Mouse (Mus musculus): Measurements from ENCODE around the gene Dmap1. TPM values are rescaled to one million over a fixed set of nuclear protein-coding genes. Genes with fewer than 3 reads are reported as not detected.

Dmap1 gene
- polyA plus RNA-seq, 1 experiment from 2014 or later = 45.7 TPM

GRCm38 (mm10) chr4:117651626-117652101 lies 30.4 kb downstream of the Dmap1 start:
- Histone ChIP-seq H3K27ac (ENCODE audit: low read length) (no peak overlapping the region), H3K36me3 (ENCODE audit: control insufficient read depth, insufficient read depth) (peaks cover 3% of the 10 kb centered on the region), H3K4me2 (ENCODE audit: low read depth, low read length) (no peak overlapping the region), H3K9ac (ENCODE audit: low read length) (no peak overlapping the region), H3K9me3 (replicated peaks; ENCODE audit: control insufficient read depth, low read length) (no peaks in the 10 kb centered on the region), H3K4me1 (ENCODE audit: control insufficient read depth, insufficient read depth, low read length) (peaks cover 8% of the 10 kb centered on the region; the same call in 1 of the 2 replicates), H3K27me3 (ENCODE audit: control insufficient read depth, insufficient read depth, low read length) (no peaks in the 10 kb centered on the region), H3K4me3 (ENCODE audit: low read length) (no peak overlapping the region)
- 68% methylated on average over 8 of the region's 8 CpGs for WGBS
- ATAC-seq (replicated peaks; ENCODE audit: extremely low read depth, insufficient read depth, low FRiP score) = no peak

GRCm38 (mm10) chr4:117646926-117647755 lies 34.9 kb downstream of the Dmap1 start:
- 62% methylated on average over 23 of the region's 23 CpGs for WGBS
- no peak overlapping the region for H3K4me2 ChIP-seq (ENCODE audit: low read depth, low read length)
- no peak overlapping the region for H3K27ac ChIP-seq (ENCODE audit: low read length)
- no peak for ATAC-seq (replicated peaks; ENCODE audit: extremely low read depth, insufficient read depth, low FRiP score)
- peaks cover 3% of the 10 kb centered on the region for H3K36me3 ChIP-seq (ENCODE audit: control insufficient read depth, insufficient read depth)
- H3K9ac ChIP-seq (ENCODE audit: low read length) = no peak overlapping the region
- H3K4me1 ChIP-seq (ENCODE audit: control insufficient read depth, insufficient read depth, low read length) = 0 out of 2 replicates have a peak, but pooled peaks cover 3% of the 10 kb centered on the region
- no peak overlapping the region for H3K4me3 ChIP-seq (ENCODE audit: low read length)
- no peaks in the 10 kb centered on the region for H3K9me3 ChIP-seq (replicated peaks; ENCODE audit: control insufficient read depth, low read length)
- H3K27me3 ChIP-seq (ENCODE audit: control insufficient read depth, insufficient read depth, low read length) = no peaks in the 10 kb centered on the region

- Histone ChIP-seq H3K36me3 (ENCODE audit: control insufficient read depth, insufficient read depth) (peaks cover 3% of the 10 kb centered on the region), H3K27ac (ENCODE audit: low read length) (no peak overlapping the region), H3K9ac (ENCODE audit: low read length) (no peak overlapping the region), H3K4me2 (ENCODE audit: low read depth, low read length) (no peak overlapping the region), H3K27me3 (ENCODE audit: control insufficient read depth, insufficient read depth, low read length) (no peaks in the 10 kb centered on the region), H3K9me3 (replicated peaks; ENCODE audit: control insufficient read depth, low read length) (no peaks in the 10 kb centered on the region), H3K4me3 (ENCODE audit: low read length) (no peak overlapping the region), H3K4me1 (ENCODE audit: control insufficient read depth, insufficient read depth, low read length) (0 out of 2 replicates have a peak, but pooled peaks cover 3% of the 10 kb centered on the region)
- no peak for ATAC-seq (replicated peaks; ENCODE audit: extremely low read depth, insufficient read depth, low FRiP score)
- 50% methylated on average over 8 of the region's 8 CpGs for WGBS
Observed at GRCm38 (mm10) chr4:117646496-117646895, 35.6 kb downstream of the Dmap1 start.

DNA sequence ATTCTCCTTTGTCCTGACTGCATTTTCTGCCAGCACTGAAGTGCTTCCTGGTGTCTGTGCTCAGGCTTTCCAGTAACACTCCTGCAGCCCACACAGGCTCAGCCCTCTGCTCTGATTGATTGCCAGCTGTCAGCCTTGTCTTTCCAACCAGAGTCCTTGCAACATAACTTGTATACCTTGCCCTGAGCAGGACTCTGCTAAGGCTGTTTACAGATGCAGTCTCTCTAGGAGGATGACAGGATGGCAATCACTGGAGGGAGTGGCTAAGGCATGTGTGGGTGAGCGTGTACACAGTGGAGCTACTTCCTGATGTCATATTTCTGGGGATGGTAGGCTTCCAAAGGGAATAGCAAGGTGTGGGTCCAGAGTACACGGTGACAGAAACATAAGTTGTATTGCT lies 36.2 kb downstream of the Dmap1 start:
- H3K4me2 ChIP-seq (ENCODE audit: low read depth, low read length) = no peak overlapping the region
- H3K36me3 ChIP-seq (ENCODE audit: control insufficient read depth, insufficient read depth) = peaks cover 3% of the 10 kb centered on the region
- no peak overlapping the region for H3K4me3 ChIP-seq (ENCODE audit: low read length)
- no peak for ATAC-seq (replicated peaks; ENCODE audit: extremely low read depth, insufficient read depth, low FRiP score)
- no peaks in the 10 kb centered on the region for H3K9me3 ChIP-seq (replicated peaks; ENCODE audit: control insufficient read depth, low read length)
- H3K4me1 ChIP-seq (ENCODE audit: control insufficient read depth, insufficient read depth, low read length) = 0 out of 2 replicates have a peak, but pooled peaks cover 3% of the 10 kb centered on the region
- no peak overlapping the region for H3K27ac ChIP-seq (ENCODE audit: low read length)
- 65% methylated on average over 2 of the region's 2 CpGs for WGBS
- H3K27me3 ChIP-seq (ENCODE audit: control insufficient read depth, insufficient read depth, low read length) = no peaks in the 10 kb centered on the region
- no peak overlapping the region for H3K9ac ChIP-seq (ENCODE audit: low read length)

GRCm38 (mm10) chr4:117645031-117645435 lies 37.0 kb downstream of the Dmap1 start:
- Histone ChIP-seq H3K4me3 (ENCODE audit: low read length) (no peak overlapping the region), H3K4me1 (ENCODE audit: control insufficient read depth, insufficient read depth, low read length) (0 out of 2 replicates have a peak, but pooled peaks cover 3% of the 10 kb centered on the region), H3K36me3 (ENCODE audit: control insufficient read depth, insufficient read depth) (no peaks in the 10 kb centered on the region; the same call in 1 of the 2 replicates), H3K4me2 (ENCODE audit: low read depth, low read length) (no peak overlapping the region), H3K9me3 (replicated peaks; ENCODE audit: control insufficient read depth, low read length) (no peaks in the 10 kb centered on the region), H3K27ac (ENCODE audit: low read length) (no peak overlapping the region), H3K9ac (ENCODE audit: low read length) (no peak overlapping the region), H3K27me3 (ENCODE audit: control insufficient read depth, insufficient read depth, low read length) (no peaks in the 10 kb centered on the region)
- no peak for ATAC-seq (replicated peaks; ENCODE audit: extremely low read depth, insufficient read depth, low FRiP score)
- WGBS = 55% methylated on average over 22 of the region's 22 CpGs

DNA sequence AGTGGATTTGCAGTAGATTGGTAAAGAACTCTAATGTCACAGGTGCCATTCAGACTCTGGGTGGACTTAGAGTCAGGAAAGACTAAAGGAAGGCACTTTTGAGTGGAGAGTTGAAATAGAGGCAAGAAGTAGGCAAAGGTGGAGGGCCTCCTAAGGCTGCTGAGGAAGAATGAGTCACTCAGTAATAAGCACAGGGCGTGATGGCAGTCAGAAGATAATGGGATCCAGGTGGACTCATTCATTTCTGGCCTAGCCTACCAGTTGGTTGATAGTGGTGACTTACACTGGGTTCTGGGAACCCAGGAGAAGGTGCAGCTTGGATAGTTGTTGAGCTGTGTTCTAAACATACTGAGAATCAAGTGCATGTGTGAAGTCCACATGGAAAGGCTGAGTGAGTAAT lies 40.3 kb downstream of the Dmap1 start:
- Histone ChIP-seq H3K36me3 (ENCODE audit: control insufficient read depth, insufficient read depth) (no peaks in the 10 kb centered on the region), H3K27ac (ENCODE audit: low read length) (no peak overlapping the region), H3K27me3 (ENCODE audit: control insufficient read depth, insufficient read depth, low read length) (no peaks in the 10 kb centered on the region), H3K4me1 (ENCODE audit: control insufficient read depth, insufficient read depth, low read length) (0 out of 2 replicates have a peak, but pooled peaks cover 3% of the 10 kb centered on the region), H3K4me3 (ENCODE audit: low read length) (no peak overlapping the region), H3K9me3 (replicated peaks; ENCODE audit: control insufficient read depth, low read length) (no peaks in the 10 kb centered on the region), H3K4me2 (ENCODE audit: low read depth, low read length) (no peak overlapping the region), H3K9ac (ENCODE audit: low read length) (no peak overlapping the region)
- no peak for ATAC-seq (replicated peaks; ENCODE audit: extremely low read depth, insufficient read depth, low FRiP score)
- 89% methylated on average over 1 of the region's 1 CpGs for WGBS

GRCm38 (mm10) chr4:117640925-117641703 lies 41.0 kb downstream of the Dmap1 start:
- Histone ChIP-seq H3K9me3 (replicated peaks; ENCODE audit: control insufficient read depth, low read length) (no peaks in the 10 kb centered on the region), H3K9ac (ENCODE audit: low read length) (no peak overlapping the region)

GRCm38 (mm10) chr4:117636891-117637613 lies 45.0 kb downstream of the Dmap1 start:
- Histone ChIP-seq H3K27ac (ENCODE audit: low read length) (no peak overlapping the region), H3K27me3 (ENCODE audit: control insufficient read depth, insufficient read depth, low read length) (no peaks in the 10 kb centered on the region)
- 67% methylated on average over 22 of the region's 22 CpGs for WGBS

More at GRCm38 (mm10) chr4:117640925-117641703, 41.0 kb downstream of the Dmap1 start:
- Histone ChIP-seq H3K27me3 (ENCODE audit: control insufficient read depth, insufficient read depth, low read length) (no peaks in the 10 kb centered on the region), H3K36me3 (ENCODE audit: control insufficient read depth, insufficient read depth) (no peaks in the 10 kb centered on the region), H3K4me2 (ENCODE audit: low read depth, low read length) (no peak overlapping the region), H3K4me1 (ENCODE audit: control insufficient read depth, insufficient read depth, low read length) (no peaks in the 10 kb centered on the region), H3K4me3 (ENCODE audit: low read length) (no peak overlapping the region), H3K27ac (ENCODE audit: low read length) (no peak overlapping the region)
- ATAC-seq (replicated peaks; ENCODE audit: extremely low read depth, insufficient read depth, low FRiP score) = no peak
- WGBS = 93% methylated on average over 1 of the region's 1 CpGs

More at GRCm38 (mm10) chr4:117636891-117637613, 45.0 kb downstream of the Dmap1 start:
- Histone ChIP-seq H3K36me3 (ENCODE audit: control insufficient read depth, insufficient read depth) (0 out of 2 replicates have a peak, but pooled peaks cover 2% of the 10 kb centered on the region), H3K4me3 (ENCODE audit: low read length) (no peak overlapping the region), H3K9me3 (replicated peaks; ENCODE audit: control insufficient read depth, low read length) (no peaks in the 10 kb centered on the region; the same call in 1 of the 2 replicates), H3K9ac (ENCODE audit: low read length) (no peak overlapping the region), H3K4me1 (ENCODE audit: control insufficient read depth, insufficient read depth, low read length) (no peaks in the 10 kb centered on the region; the same call in 1 of the 2 replicates), H3K4me2 (ENCODE audit: low read depth, low read length) (no peak overlapping the region; the same call in 1 of the 2 replicates)
- ATAC-seq (replicated peaks; ENCODE audit: extremely low read depth, insufficient read depth, low FRiP score) = no peak

All from heart, embryonic 16.5 days (tissue).